Mouse (Mus musculus) adrenal gland, postnatal 36 days (tissue): ENCODE results near the gene Mip. TPM values are rescaled to one million over a fixed set of nuclear protein-coding genes. Genes with fewer than 3 reads are reported as not detected.

ENCODE experiments used
- total RNA-seq, 2 experiments: library from RNA; stranded (reverse); gene quantifications; 2 replicates each; pipeline ENCODE4 v1.2.3; 2021

Gene Mip
- total RNA-seq, 2 experiments from 2014 or later: not detected

Other genes with a start within 250 kb of the Mip start
- under 1 TPM in 1 of 2 experiments, not detected in 1; 0.23 TPM for gene Hsd17b6, start 218.2 kb upstream of the Mip start, total RNA-seq
- gene Prim1, start 210.7 kb upstream of the Mip start, total RNA-seq: 1 to 10 TPM; 4.2 to 4.5 TPM
- gene Naca, start 190.3 kb upstream of the Mip start, total RNA-seq: 100 to 1,000 TPM; 638 to 655 TPM
- gene Ptges3, start 166.9 kb upstream of the Mip start, total RNA-seq: 100 to 1,000 TPM; 182 to 237 TPM
- gene Atp5b, start 142.6 kb upstream of the Mip start, total RNA-seq: 1,000 to 10,000 TPM; 2,942 to 3,172 TPM
- 10 to 100 TPM; 43.6 to 50.3 TPM for gene Baz2a, start 134.3 kb upstream of the Mip start, total RNA-seq
- 100 to 1,000 TPM in 1 of 2 experiments, 10 to 100 TPM in 1; 79.9 to 101 TPM for gene Rbms2, start 45.5 kb upstream of the Mip start, total RNA-seq
- gene Gls2, start 31.4 kb upstream of the Mip start, total RNA-seq: 1 to 10 TPM; 1.2 to 2.4 TPM
- 10 to 100 TPM; 15.1 to 19.1 TPM for gene Spryd4, start 14.0 kb upstream of the Mip start, total RNA-seq
- gene Timeless, start 6.2 kb downstream of the Mip start, total RNA-seq: 1 to 10 TPM; 7.6 to 8.8 TPM
- gene Apon, start 28.3 kb downstream of the Mip start, total RNA-seq: under 1 TPM in 1 of 2 experiments, not detected in 1; 0.23 TPM
- 10 to 100 TPM in 1 of 2 experiments, 1 to 10 TPM in 1; 1.5 to 11.9 TPM for gene Apof, start 42.8 kb downstream of the Mip start, total RNA-seq
- 10 to 100 TPM; 32.9 to 33.6 TPM for gene Stat2, start 44.7 kb downstream of the Mip start, total RNA-seq
- not detected for gene Il23a, start 72.9 kb downstream of the Mip start, total RNA-seq
- gene Pan2, start 77.5 kb downstream of the Mip start, total RNA-seq: 10 to 100 TPM; 17.7 to 19.6 TPM
- 100 to 1,000 TPM; 170 to 204 TPM for gene Cnpy2, start 96.6 kb downstream of the Mip start, total RNA-seq
- 100 to 1,000 TPM; 369 to 370 TPM for gene Cs, start 111.9 kb downstream of the Mip start, total RNA-seq
- 10 to 100 TPM; 70.3 to 83.5 TPM for gene Coq10a, start 143.2 kb downstream of the Mip start, total RNA-seq
- 10 to 100 TPM; 56.4 to 70.6 TPM for gene Ankrd52, start 151.3 kb downstream of the Mip start, total RNA-seq
- gene Slc39a5, start 175.4 kb downstream of the Mip start, total RNA-seq: not detected
- gene Nabp2, start 185.7 kb downstream of the Mip start, total RNA-seq: 10 to 100 TPM; 71.4 to 73.6 TPM
- gene Rnf41, start 185.8 kb downstream of the Mip start, total RNA-seq: 10 to 100 TPM; 44.4 to 45.9 TPM
- gene Smarcc2, start 233.4 kb downstream of the Mip start, total RNA-seq: 100 to 1,000 TPM in 1 of 2 experiments, 10 to 100 TPM in 1; 97.5 to 104 TPM